Mouse (Mus musculus) layer of hippocampus, adult 9-10 months (tissue): ENCODE results near the gene C2cd3.

Experiments used
- DNase-seq: peaks from one replicate; pipeline ENCODE4 v3.0.0; 2022; ENCODE audit warnings: low spot score

Gene C2cd3

DNA sequence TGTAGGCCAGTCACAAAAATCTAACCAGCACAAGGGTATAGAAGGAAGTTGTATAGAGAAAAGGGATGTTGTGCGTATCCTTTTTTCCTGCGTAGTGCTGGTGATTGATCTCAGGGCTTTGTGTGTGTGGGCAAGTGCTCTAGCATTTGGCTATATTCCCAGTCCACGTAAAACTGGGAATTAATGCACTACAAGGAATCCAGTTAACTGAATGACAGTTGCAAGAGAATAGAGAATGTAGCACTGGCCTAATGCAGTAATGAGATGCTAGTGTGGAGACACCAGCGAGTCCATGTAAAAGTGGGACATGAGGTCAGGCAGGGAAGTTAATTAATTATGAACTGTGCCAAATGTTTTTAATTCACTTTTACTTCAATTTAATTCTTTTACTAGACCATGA is 30.7 kb downstream of the C2cd3 start:
- no peak for DNase-seq

GRCm38 (mm10) chr7:100407677-100408076 is 35.6 kb downstream of the C2cd3 start:
- DNase-seq = no peak

DNA sequence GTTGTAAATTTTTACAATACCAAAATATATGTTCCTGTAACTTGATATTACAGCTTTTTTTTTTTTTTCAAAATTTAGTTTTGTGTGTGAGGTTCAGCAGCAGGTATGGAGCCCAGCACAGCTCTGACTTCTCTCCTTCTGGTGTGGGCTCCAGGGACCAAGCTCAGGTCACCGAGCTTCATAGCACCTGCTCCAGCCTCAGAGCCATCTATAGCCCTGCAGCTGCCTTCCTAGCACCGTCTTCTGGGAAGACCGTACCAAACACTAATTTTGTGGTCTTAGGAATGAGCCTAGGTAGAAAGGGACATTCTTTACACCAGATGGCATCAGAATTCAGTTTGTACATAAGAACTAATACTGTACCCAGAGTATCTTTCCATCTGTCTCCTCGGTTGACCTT is 36.7 kb downstream of the C2cd3 start:
- DNase-seq = no peak

DNA sequence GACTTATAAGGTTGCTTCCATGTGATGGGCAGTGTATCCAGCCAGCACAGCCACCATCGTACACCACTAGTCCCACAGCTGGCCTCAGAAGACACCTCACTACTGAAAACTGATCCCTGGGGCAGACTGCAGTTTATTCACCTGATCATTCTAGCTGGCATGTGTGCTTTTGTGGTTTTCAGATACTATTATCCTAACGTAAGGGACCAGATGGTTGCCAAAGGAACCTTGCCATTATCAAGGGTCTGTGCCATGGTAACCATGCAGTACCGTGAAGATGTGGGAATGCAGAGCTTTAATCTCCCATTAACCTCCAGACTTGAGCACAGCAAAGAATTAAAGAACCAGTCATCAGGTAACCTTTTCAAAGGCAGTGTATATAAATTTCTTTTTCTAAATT is 53.8 kb downstream of the C2cd3 start:
- DNase-seq = no peak

DNA sequence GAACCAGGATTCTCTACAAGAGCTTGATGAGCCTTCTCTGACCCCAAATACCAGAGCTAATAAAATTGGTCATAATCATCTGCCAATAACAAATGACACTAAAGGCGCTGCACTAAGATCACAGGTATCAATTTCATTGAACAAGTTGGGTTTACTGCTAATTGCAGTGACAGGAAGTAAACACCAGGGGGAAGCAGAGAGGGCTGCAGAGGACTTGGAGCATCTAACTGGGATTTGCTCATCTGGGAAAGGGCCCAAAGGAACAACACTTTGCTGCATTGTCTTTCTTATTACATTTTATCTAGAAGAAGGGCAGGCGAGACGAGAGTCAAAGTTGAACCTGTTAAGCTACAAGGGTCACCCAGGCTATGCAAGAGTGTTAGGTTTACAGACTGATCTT is 57.1 kb downstream of the C2cd3 start:
- peak; percentile 31 for DNase-seq

GRCm38 (mm10) chr7:100429911-100430310 is 57.9 kb downstream of the C2cd3 start:
- DNase-seq = no peak

DNA sequence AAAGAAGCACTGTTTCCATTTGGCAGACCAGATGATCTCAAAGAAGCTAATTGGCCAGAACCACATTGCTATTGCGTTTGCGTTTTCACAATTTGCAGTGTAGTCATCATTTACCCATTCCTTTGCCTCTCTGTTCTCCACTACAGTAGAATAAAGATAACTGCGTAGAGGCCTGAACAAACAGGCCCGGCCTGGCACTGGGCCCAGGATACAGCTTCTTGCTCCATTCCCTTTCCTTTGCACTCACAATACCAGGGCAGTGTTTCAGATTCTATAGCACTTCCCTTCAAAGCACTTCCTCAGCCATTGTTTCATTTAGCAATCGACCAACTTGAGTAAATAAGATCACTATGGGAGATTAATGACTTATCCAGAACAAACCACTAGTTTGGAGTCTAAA is 59.1 kb downstream of the C2cd3 start:
- no peak for DNase-seq

- DNase-seq = no peak
These were observed 61.3 kb downstream of the C2cd3 start for GRCm38 (mm10) chr7:100433295-100433694.

GRCm38 (mm10) chr7:100443728-100444127 is 71.7 kb downstream of the C2cd3 start:
- no peak for DNase-seq

DNA sequence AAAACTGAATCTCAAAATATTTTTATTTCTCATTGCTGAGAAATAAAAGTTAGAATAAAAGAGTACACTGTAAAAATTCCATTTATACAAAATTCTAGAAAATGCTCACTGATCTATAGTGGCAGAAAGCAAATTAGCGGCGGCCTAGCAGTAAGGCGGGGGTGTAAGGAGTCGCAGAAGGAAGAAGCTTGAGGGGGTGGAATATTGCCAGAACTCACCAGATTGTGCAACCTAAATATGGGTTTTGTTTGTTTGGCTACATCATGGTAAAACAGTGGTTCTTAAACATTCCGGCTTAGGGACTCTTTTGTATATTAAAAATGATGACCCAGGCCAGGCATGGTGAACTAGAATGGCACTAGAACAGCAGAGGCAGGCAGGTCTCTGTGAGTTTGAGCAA is 74.2 kb downstream of the C2cd3 start:
- DNase-seq = no peak

GRCm38 (mm10) chr7:100448530-100448929 is 76.5 kb downstream of the C2cd3 start:
- no peak for DNase-seq

GRCm38 (mm10) chr7:100448985-100449384 is 77.0 kb downstream of the C2cd3 start:
- DNase-seq = no peak

GRCm38 (mm10) chr7:100458153-100458552 is 86.1 kb downstream of the C2cd3 start:
- DNase-seq = no peak

DNA sequence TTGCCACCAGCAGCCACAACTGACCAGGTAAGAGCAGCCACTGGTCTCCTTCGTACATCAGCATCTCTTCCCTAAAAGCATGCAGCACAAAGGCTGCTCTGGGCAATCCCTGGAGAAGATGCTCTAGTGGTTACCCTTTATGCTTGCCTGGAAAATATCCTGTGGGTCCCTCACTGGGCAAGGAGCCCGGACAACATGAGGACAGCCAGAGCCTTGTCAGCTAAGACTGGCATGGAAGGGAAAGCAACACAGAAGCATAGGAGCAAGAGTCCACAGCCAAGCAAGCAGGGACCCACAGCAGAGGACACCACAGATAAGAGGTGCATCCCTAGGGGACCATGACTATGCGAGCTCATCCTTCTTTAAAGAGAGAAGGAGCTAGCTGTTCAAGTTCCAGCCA is 87.8 kb downstream of the C2cd3 start:
- DNase-seq = no peak

- DNase-seq = peak; percentile 61
These were observed 89.7 kb downstream of the C2cd3 start for GRCm38 (mm10) chr7:100461621-100462151.

GRCm38 (mm10) chr7:100463194-100463593 is 91.2 kb downstream of the C2cd3 start:
- DNase-seq = no peak

DNA sequence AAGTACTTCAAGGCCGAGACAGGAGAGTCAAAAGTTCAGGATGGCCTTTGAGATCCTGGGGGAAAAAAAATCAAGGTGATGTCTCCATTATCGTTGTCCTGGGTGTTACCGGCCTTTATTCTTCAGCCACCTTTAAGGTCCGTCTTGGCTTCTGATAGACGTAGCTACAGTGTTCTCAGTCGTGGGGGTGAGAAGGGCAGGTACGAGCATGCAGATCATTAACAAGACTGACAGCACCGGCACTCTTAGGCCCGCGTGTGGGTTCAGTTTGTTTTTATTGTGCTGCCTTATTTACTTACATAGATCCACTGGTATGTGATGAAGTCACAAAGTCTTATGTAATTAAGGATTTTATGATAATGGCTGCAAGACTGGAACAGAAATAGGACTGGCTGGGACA is 91.7 kb downstream of the C2cd3 start:
- DNase-seq = no peak

DNA sequence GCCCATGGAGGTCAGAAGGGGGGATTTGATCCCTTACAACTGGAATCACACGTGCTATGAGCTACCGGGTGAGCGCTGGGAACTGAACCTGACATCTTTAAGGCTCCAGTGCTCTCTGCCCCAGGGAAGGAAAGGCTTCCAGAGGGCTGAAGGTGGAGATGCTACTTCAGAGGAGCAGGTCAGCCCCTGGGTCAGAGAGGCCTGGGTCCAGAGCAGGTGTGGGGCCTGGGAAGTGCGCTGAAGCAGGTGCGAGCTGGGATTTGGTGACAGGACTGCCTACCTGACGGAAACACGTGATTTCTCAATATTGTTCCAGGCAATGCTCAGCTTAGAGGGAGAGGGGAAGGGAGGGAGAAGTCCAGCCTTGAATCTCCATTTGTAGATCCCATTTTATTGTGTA is 92.2 kb downstream of the C2cd3 start:
- no peak for DNase-seq

GRCm38 (mm10) chr7:100465248-100465647 is 93.2 kb downstream of the C2cd3 start:
- no peak for DNase-seq

DNA sequence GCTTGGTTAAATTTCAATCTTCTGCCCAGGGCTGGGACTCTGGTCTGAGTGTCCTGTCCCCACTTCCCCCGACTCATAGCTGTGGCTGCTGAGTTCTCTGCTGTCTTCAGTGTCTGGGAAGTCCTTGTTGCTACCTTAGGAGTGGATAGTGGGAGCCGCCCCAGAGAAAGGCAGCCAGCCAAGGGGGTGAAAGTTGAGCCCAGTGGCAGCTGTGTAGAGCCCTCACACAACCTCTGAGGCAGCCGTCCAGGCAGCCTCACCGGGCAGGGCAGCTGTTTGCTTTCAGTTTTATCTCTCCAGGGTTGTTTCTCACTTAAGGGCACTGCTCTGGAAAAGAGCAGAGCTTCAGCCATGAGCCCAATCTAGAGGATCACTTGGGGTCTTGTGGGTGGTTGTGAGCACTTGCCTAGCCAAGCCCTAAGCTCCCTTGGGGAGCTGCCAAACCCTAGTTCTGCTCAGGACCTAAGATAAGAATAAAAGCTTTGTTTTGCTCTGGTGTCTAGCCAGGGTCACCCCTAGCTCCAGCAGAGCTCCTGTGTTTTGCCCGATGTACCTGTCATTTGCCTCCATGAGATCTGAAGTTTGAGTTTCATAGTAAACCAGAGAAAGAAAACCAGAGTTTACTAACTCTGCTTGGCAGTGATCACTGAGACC is 93.8 kb downstream of the C2cd3 start:
- DNase-seq = no peak

DNA sequence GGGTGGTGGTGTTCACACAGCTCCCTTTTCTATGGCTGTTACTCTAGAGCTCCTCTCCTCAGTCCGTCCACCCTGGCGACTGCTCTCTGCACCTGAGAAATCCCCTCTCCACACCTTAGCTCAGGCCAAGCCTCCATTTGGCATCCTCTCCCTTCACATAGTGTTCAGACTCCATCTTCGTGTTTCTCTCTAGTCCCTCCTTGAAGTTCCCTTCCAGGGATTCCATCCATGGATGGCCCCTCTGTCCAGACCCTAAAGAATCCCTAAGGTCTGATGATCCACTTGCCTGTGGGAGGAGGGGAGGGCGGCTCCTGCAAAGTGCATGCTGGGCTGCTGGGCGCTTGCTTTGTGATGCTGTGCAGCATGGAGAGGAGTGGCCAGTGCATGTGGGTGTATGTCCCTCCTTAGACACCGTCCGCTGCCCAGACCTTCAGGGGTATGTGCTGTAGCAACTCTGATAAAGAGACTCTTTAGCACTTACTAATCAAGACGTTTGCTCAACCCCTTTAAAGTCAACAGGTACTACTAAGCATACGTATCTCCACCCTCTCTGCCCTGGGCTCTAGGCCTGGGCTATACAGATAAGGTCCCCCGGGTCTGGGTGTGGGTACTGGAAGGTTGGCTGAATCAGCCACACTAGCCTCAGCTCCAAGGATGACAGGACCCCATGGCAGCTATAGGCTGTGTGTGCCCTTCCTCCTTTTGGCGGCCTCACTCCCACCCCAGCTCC is 94.9 kb downstream of the C2cd3 start:
- DNase-seq = no peak

DNA sequence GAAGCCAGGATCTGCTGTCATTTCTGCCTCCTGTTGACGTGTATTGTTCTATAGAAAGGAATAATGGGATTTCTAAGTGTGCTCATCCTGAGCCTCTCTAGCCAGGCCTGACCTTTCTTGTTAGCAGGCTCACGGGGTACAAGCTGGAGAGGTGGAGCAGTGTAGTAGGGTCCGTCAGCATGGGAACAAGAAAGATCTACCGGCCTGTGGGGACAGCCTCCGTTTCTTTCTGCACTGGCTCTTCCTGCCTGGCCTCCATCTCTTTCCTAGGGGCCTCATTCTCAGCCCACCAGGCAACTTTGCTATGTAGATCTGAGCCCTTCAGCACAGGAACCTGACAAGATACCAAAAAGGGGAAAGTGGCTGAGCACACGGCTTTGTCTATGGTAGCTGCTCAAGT is 96.7 kb downstream of the C2cd3 start:
- DNase-seq = no peak

DNA sequence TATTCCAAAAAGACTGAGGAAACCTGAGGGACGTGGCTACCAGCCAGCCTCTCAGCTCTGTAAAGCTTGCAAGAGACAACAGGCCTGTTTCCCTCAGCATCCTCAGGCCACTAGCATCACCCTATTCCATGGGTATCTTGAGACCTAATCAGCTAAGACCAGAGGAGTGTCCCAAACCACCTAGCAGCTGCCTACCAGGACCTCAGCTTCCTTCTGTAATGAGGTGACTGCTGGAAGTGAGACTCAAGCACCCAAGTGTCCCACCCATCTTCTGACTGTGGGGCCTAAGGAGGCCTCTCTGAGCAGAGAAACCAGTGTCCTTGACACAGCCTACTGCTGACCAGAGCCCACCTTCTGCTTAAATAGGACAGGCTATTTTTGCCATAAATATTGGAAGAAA is 97.5 kb downstream of the C2cd3 start:
- DNase-seq = no peak
